Mouse (Mus musculus): Measurements from ENCODE around the gene Ccdc84. TPM values are rescaled to one million over a fixed set of nuclear protein-coding genes. Genes with fewer than 3 reads are reported as not detected.

Gene Ccdc84
- total and polyA plus RNA-seq, 3 experiments = 18.0 to 18.7 TPM; not detected in 1

GRCm38 (mm10) chr9:44412306-44412705, 6.1 kb downstream of the Ccdc84 start (continued):
- TF ChIP-seq SIN3A (IDR thresholded peaks at IDR 0.05; ENCODE audit: low read length) = peak; percentile 70
- TF ChIP-seq TCF12 (IDR thresholded peaks at IDR 0.05; ENCODE audit: low read depth, low read length) = peak; percentile 89
- TF ChIP-seq ZKSCAN1 (IDR thresholded peaks at IDR 0.05; ENCODE audit: low read depth, low read length) = no peak
- no peak for TF ChIP-seq RAD21 (IDR thresholded peaks at IDR 0.05; ENCODE audit: low read depth, low read length)
- TF ChIP-seq ZC3H11A (IDR thresholded peaks at IDR 0.05; ENCODE audit: low read depth, low read length) = no peak
- TF ChIP-seq MYB (IDR thresholded peaks at IDR 0.05; ENCODE audit: low read depth, low read length) = no peak; the same call in 1 of the 2 replicates
- TF ChIP-seq USF1 (IDR thresholded peaks at IDR 0.05; ENCODE audit: low read depth, low read length) = no peak
- no peak for TF ChIP-seq MXI1 (IDR thresholded peaks at IDR 0.05; ENCODE audit: low read depth, low read length)
- no peak for TF ChIP-seq BHLHE40 (IDR thresholded peaks at IDR 0.05; ENCODE audit: borderline replicate concordance, low read depth, low read length)

GRCm38 (mm10) chr9:44411601-44412130, 6.7 kb downstream of the Ccdc84 start:
- Histone ChIP-seq H3K27ac (ENCODE audit: control insufficient read depth, low read depth, low read length) (peak overlapping the region; percentile 72), H3K9me3 (replicated peaks; ENCODE audit: insufficient read depth, low read length) (no peaks in the 10 kb centered on the region), H3K4me1 (ENCODE audit: control insufficient read depth in 1 of 2, insufficient read depth in 2 of 2, low read length in 2 of 2) (peaks cover 0 to 35% of the 10 kb centered on the region in 2 experiments; a peak in 2 of 4 replicates), H3K36me3 (ENCODE audit: control insufficient read depth in 1 of 2, insufficient read depth in 2 of 2, low read length in 2 of 2) (peaks cover 6 to 44% of the 10 kb centered on the region in 2 experiments; a peak in 3 of 4 replicates), H3K4me3 (ENCODE audit: control insufficient read depth in 1 of 2, insufficient read depth in 1 of 2, low read depth in 2 of 2, low read length in 2 of 2) (no peak overlapping the region), H3K9ac (ENCODE audit: control insufficient read depth, low read depth, low read length, poor library complexity, severe bottlenecking) (no peak overlapping the region), H3K27me3 (ENCODE audit: control insufficient read depth in 1 of 2, insufficient read depth in 2 of 2, low read length in 2 of 2) (no peaks in the 10 kb centered on the region), H3K79me2 (ENCODE audit: control insufficient read depth, insufficient read depth, low read length, poor library complexity) (peaks cover 24% of the 10 kb centered on the region)
- peak; percentile 66 for TF ChIP-seq POLR2AphosphoS2 (IDR thresholded peaks at IDR 0.05; ENCODE audit: low read length)
- TF ChIP-seq MAX (IDR thresholded peaks at IDR 0.05; ENCODE audit: low read length) = no peak
- peak; percentile 73 for TF ChIP-seq ZMIZ1 (IDR thresholded peaks at IDR 0.05; ENCODE audit: low read depth, low read length)
- TF ChIP-seq CHD1 (IDR thresholded peaks at IDR 0.05; ENCODE audit: low read depth, low read length) = 0 out of 2 replicates have a peak, but pooled peaks have one; percentile 50
- peak; percentile 60 for DNase-seq (ENCODE audit: low read depth, low spot score)

GRCm38 (mm10) chr9:44410647-44411336, 7.6 kb downstream of the Ccdc84 start:
- Histone ChIP-seq H3K79me2 (ENCODE audit: control insufficient read depth, insufficient read depth, low read length, poor library complexity) (peaks cover 26% of the 10 kb centered on the region), H3K9me3 (replicated peaks; ENCODE audit: insufficient read depth, low read length) (no peaks in the 10 kb centered on the region), H3K9ac (ENCODE audit: control insufficient read depth, low read depth, low read length, poor library complexity, severe bottlenecking) (no peak overlapping the region; the same call in 1 of the 2 replicates), H3K4me1 (ENCODE audit: control insufficient read depth in 1 of 2, insufficient read depth in 2 of 2, low read length in 2 of 2) (peaks cover 0 to 35% of the 10 kb centered on the region in 2 experiments; a peak in 2 of 4 replicates), H3K4me3 (ENCODE audit: control insufficient read depth in 1 of 2, insufficient read depth in 1 of 2, low read depth in 2 of 2, low read length in 2 of 2) (no peak overlapping the region), H3K27me3 (ENCODE audit: control insufficient read depth in 1 of 2, insufficient read depth in 2 of 2, low read length in 2 of 2) (no peaks in the 10 kb centered on the region), H3K27ac (ENCODE audit: control insufficient read depth, low read depth, low read length) (peak overlapping the region; percentile 8), H3K36me3 (ENCODE audit: control insufficient read depth in 1 of 2, insufficient read depth in 2 of 2, low read length in 2 of 2) (peaks cover 6 to 41% of the 10 kb centered on the region in 2 experiments; a peak in 3 of 4 replicates)
- TF ChIP-seq POLR2AphosphoS5 (IDR thresholded peaks at IDR 0.05; ENCODE audit: borderline replicate concordance, low read depth, low read length) (peak; percentile 60; the same call in 1 of the 2 replicates), ZMIZ1 (IDR thresholded peaks at IDR 0.05; ENCODE audit: low read depth, low read length) (peak; percentile 40), CHD1 (IDR thresholded peaks at IDR 0.05; ENCODE audit: low read depth, low read length) (no peak), HCFC1 (IDR thresholded peaks at IDR 0.05; ENCODE audit: low read depth, low read length) (no peak), ELF1 (IDR thresholded peaks at IDR 0.05; ENCODE audit: low read depth, low read length) (no peak), ZNF384 (IDR thresholded peaks at IDR 0.05; ENCODE audit: low read depth, low read length) (no peak), UBTF (IDR thresholded peaks at IDR 0.05; ENCODE audit: borderline replicate concordance, insufficient read depth, low read depth, low read length) (no peak), POLR2AphosphoS2 (IDR thresholded peaks at IDR 0.05; ENCODE audit: low read length) (peak; percentile 57; the same call in 1 of the 2 replicates), POLR2A (IDR thresholded peaks at IDR 0.05; ENCODE audit: control insufficient read depth in 1 of 2, insufficient read depth in 1 of 2, low read depth in 1 of 2, low read length in 2 of 2, poor library complexity in 1 of 2) (peak in 1 of 2 experiments; percentile 66; a peak in 2 of 4 replicates), TBP (IDR thresholded peaks at IDR 0.05; ENCODE audit: low read depth, low read length) (no peak)
- peak; percentile 51 for DNase-seq (ENCODE audit: low read depth, low spot score)
